ENCODE assay signal across 8 mouse cellular contexts in genomic region chrX:48453736-48454494, GRCm38 (mm10). TPM values are rescaled to one million over a fixed set of nuclear protein-coding genes. Genes with fewer than 3 reads are reported as not detected.
DNase-seq lines count a peak whose midpoint lies in the region; ATAC-seq and TF ChIP-seq lines count a peak whose summit lies in the region.

No protein-coding gene starts in this region.

- peak overlapping the region; percentile 83 for H3K27ac ChIP-seq in bone marrow macrophage, adult 2 months (ENCODE audit: insufficient read depth, low read depth, low read length)
- no peak overlapping the region for H3K27ac ChIP-seq in hindbrain, embryonic 13.5 days
- no peak overlapping the region for H3K27ac ChIP-seq in limb, embryonic 13.5 days
- no peak overlapping the region for H3K27ac ChIP-seq in midbrain, embryonic 14.5 days (replicated peaks; ENCODE audit: low read depth, low read length)

- H3K27me3 ChIP-seq in hindbrain, embryonic 13.5 days: peaks cover 54% of the 10 kb centered on the region
- H3K27me3 ChIP-seq in limb, embryonic 13.5 days: peaks cover 20% of the 10 kb centered on the region; the same call in 1 of the 2 replicates
- H3K27me3 ChIP-seq in midbrain, embryonic 14.5 days (ENCODE audit: control insufficient read depth, insufficient read depth, low read length): peaks cover 12% of the 10 kb centered on the region; the same call in 1 of the 2 replicates
- H3K27me3 ChIP-seq in splenic B cell, adult 2 months (ENCODE audit: control insufficient read depth, insufficient read depth, low read length, poor library complexity, severe bottlenecking): no peaks in the 10 kb centered on the region

- 0 out of 2 replicates have a peak overlapping the region, but pooled peaks have one; percentile 39 for H3K9ac ChIP-seq in hindbrain, embryonic 13.5 days
- peak overlapping the region; percentile 69 for H3K9ac ChIP-seq in limb, embryonic 13.5 days
- H3K9ac ChIP-seq in midbrain, embryonic 14.5 days (replicated peaks; ENCODE audit: low read length): no peak overlapping the region

- WGBS in hindbrain, embryonic 13.5 days: 16% methylated on average over 42 of the region's 91 CpGs
- WGBS in limb, embryonic 13.5 days: 8% methylated on average over 28 of the region's 91 CpGs
- WGBS in midbrain, embryonic 14.5 days: 24% methylated on average over 86 of the region's 91 CpGs

- no peak for TF ChIP-seq POLR2A in bone marrow macrophage, adult 2 months (IDR thresholded peaks at IDR 0.05; ENCODE audit: borderline replicate concordance, low read depth, low read length)

- H3K4me3 ChIP-seq in bone marrow macrophage, adult 2 months (ENCODE audit: insufficient read depth, low read length): peak overlapping the region; percentile 90
- H3K4me3 ChIP-seq in hindbrain, embryonic 13.5 days: peak overlapping the region; percentile 40
- peak overlapping the region; percentile 53 for H3K4me3 ChIP-seq in limb, embryonic 13.5 days
- H3K4me3 ChIP-seq in midbrain, embryonic 14.5 days (replicated peaks; ENCODE audit: low read depth, low read length): peak overlapping the region; percentile 30

- peaks cover 14% of the 10 kb centered on the region for H3K4me1 ChIP-seq in bone marrow macrophage, adult 2 months (ENCODE audit: control insufficient read depth, insufficient read depth, low read length)
- H3K4me1 ChIP-seq in hindbrain, embryonic 13.5 days (replicated peaks): peaks cover 6% of the 10 kb centered on the region; the same call in 1 of the 2 replicates
- 0 out of 2 replicates have a peak, but pooled peaks cover 4% of the 10 kb centered on the region for H3K4me1 ChIP-seq in limb, embryonic 13.5 days
- H3K4me1 ChIP-seq in midbrain, embryonic 14.5 days (ENCODE audit: control insufficient read depth, insufficient read depth, low read length): no peaks in the 10 kb centered on the region

- H3K36me3 ChIP-seq in hindbrain, embryonic 13.5 days: no peaks in the 10 kb centered on the region
- H3K36me3 ChIP-seq in limb, embryonic 13.5 days: no peaks in the 10 kb centered on the region
- no peaks in the 10 kb centered on the region for H3K36me3 ChIP-seq in midbrain, embryonic 14.5 days (ENCODE audit: control insufficient read depth, insufficient read depth, low read length)
- H3K36me3 ChIP-seq in splenic B cell, adult 2 months (ENCODE audit: control insufficient read depth, insufficient read depth, low read length, poor library complexity, severe bottlenecking): no peaks in the 10 kb centered on the region

- ATAC-seq in hindbrain, embryonic 13.5 days (ENCODE audit: low FRiP score): peak; percentile 49
- peak; percentile 70 for ATAC-seq in limb, embryonic 13.5 days (ENCODE audit: low FRiP score, low read depth)
- peak; percentile 57 for ATAC-seq in midbrain, embryonic 14.5 days (ENCODE audit: low FRiP score, low TSS enrichment)

- peak overlapping the region; percentile 48 for H3K4me2 ChIP-seq in hindbrain, embryonic 13.5 days
- H3K4me2 ChIP-seq in limb, embryonic 13.5 days (replicated peaks): peak overlapping the region; percentile 61
- peak overlapping the region; percentile 50 for H3K4me2 ChIP-seq in midbrain, embryonic 14.5 days (ENCODE audit: low read length)

- DNase-seq in MN1 (ENCODE audit: low spot score): peak; percentile 45
- DNase-seq in gastrocnemius, adult 18-20 months (ENCODE audit: low spot score): peak; percentile 70
- peak; percentile 50 for DNase-seq in midbrain, embryonic 14.5 days
- DNase-seq in splenic B cell, adult 2 months (ENCODE audit: low read depth, low spot score): peak; percentile 87
- DNase-seq in frontal cortex, postnatal 14 days (ENCODE audit: low spot score in 2 of 2): no peak

- TF ChIP-seq CTCF in bone marrow macrophage, adult 2 months (IDR thresholded peaks at IDR 0.05; ENCODE audit: low read depth, low read length): no peak

- H3K9me3 ChIP-seq in hindbrain, embryonic 13.5 days: no peaks in the 10 kb centered on the region
- no peaks in the 10 kb centered on the region for H3K9me3 ChIP-seq in limb, embryonic 13.5 days
- H3K9me3 ChIP-seq in midbrain, embryonic 14.5 days (ENCODE audit: control insufficient read depth, low read length): no peaks in the 10 kb centered on the region

RNA-seq across cellular contexts. Expression of gene Elf4, which starts 9.0 kb away (rescaled TPM):
- 46.8 and 49.2 TPM in 2 replicates for polyA plus RNA-seq in bone marrow macrophage, adult 2 months (2012; ENCODE audit: insufficient read depth, insufficient read length, missing spikeins)
- 1 to 10 TPM; 1.6 to 2.3 TPM for total RNA-seq in gastrocnemius, adult 18-20 months (2021)
- 0.69 and 0.84 TPM in 2 replicates for polyA plus RNA-seq in hindbrain, embryonic 13.5 days (2015; fragmentation: Nextera tagmentation; extraction: Ambion mirVana)
- 4.1 and 4.9 TPM in 2 replicates for polyA plus RNA-seq in limb, embryonic 13.5 days (2015; fragmentation: Nextera tagmentation; extraction: Ambion mirVana)
- 0.20 and 0.95 TPM in 2 replicates for polyA plus RNA-seq in midbrain, embryonic 14.5 days (2014; fragmentation: Nextera tagmentation; extraction: Ambion mirVana)

RNA-seq across cellular contexts. Expression of gene Aifm1, which starts 59.4 kb away (rescaled TPM):
- polyA plus RNA-seq in bone marrow macrophage, adult 2 months (2012; ENCODE audit: insufficient read depth, insufficient read length, missing spikeins): 18.5 and 23.3 TPM in 2 replicates
- 10 to 100 TPM; 40.7 to 41.6 TPM for total RNA-seq in gastrocnemius, adult 18-20 months (2021)
- 43.1 and 45.7 TPM in 2 replicates for polyA plus RNA-seq in hindbrain, embryonic 13.5 days (2015; fragmentation: Nextera tagmentation; extraction: Ambion mirVana)
- 73.7 and 75.3 TPM in 2 replicates for polyA plus RNA-seq in limb, embryonic 13.5 days (2015; fragmentation: Nextera tagmentation; extraction: Ambion mirVana)
- polyA plus RNA-seq in midbrain, embryonic 14.5 days (2014; fragmentation: Nextera tagmentation; extraction: Ambion mirVana): 28.5 and 38.8 TPM in 2 replicates

Comparison
In these comparisons a context has a peak if more than half of its experiments do, and no peak if none do; other contexts are left out.
1. DNase-seq: peak in MN1 (single experiment), gastrocnemius, adult 18-20 months (single experiment), midbrain, embryonic 14.5 days (single experiment) and splenic B cell, adult 2 months (single experiment); none in frontal cortex, postnatal 14 days (0 of 2).
2. H3K4me3 ChIP-seq: peak in every context shown above with its lines; median percentile 90 in bone marrow macrophage, adult 2 months; 53 in limb, embryonic 13.5 days; 40 in hindbrain, embryonic 13.5 days; 30 in midbrain, embryonic 14.5 days.
3. Peak in every context shown above with its lines, with median percentiles within 50 percentile points of each other: ATAC-seq and H3K4me2 ChIP-seq.